Mouse (Mus musculus): ENCODE results near the gene Cep85l.

DNA sequence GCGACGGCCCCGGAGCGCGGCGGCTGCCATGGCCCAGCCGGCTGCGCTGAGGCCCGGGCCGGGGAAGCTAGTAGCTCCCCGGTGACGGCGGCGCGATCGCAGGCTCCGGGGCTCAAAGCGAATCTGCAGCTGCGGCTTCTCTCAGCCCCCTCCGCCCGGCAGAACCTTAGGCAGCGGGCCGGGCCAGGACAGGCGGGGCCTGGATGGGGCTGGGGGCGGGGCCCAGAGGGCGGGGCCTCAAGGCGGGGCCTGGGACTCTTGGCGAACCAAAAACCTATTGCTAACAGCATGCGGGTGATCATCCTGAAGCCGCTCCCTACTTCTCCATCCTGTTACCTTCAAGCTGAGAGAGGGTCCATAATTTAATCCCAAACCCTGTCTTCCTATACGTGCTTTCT, at the start of gene Cep85l:
- no peak for TF ChIP-seq CTCF (IDR thresholded peaks at IDR 0.05; ENCODE audit: low read depth)
- TF ChIP-seq EP300 (optimal IDR thresholded peaks at IDR 0.05), result no peak

Measured in stomach, postnatal 0 days (tissue).